Mouse (Mus musculus) T-helper 2 cell (primary cell): Measurements from ENCODE around the gene Abhd14b.

Source experiments
- in situ Hi-C: fragments of 300-600 bp; cut with MboI, MseI; formaldehyde crosslinking; loops from one replicate; pipeline ENCODE4 v1.15.1; 2025; ENCODE audit warnings: high pct_unique_total_duplicates

The Abhd14b gene

DNA sequence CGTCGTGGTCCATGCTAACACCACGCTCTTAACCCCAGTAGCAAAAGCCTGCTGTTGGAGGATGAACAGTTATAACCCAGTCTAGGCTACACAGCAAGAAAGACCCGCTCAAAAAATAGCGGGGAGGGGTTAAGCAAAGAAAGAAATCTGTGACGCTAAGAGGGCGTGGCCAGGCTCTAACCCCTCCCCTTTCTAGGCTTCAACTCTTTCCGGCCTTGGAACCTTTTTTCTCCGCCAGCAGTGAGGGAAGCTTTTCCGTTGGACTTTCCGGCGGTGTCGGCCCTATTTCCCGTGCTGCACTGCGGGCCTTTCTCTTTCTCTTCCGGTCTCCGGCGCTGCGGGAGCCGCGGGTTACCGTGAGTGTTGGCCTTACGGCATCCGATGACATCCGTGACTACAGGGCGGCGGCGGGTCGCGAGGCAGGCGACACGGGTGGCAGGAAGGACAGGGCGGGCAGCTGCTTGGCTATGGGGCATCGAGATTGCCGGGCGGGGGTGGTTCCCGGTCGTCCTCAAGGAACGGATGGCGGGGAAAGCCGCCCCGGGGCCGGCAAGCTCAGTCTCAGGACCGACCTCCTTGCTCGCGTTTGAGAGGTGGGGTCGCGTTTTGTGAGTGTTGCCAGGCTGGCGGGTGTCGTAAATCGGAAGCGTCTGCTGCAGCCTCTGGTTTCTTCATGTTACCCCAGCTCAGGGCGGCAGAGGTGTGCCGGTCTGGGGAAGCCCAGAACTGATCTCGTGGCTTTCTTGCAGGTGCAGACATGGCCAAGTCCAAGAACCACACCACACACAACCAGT lies 17.8 kb upstream of the Abhd14b start, which contains the start of gene Rpl29:
Gene Rpl29, plus strand, starts transcription at position 234 of the 794 bp plus-strand sequence.
- in situ Hi-C loops, result loop anchor here (5.0 kb wide), 1 partner anchor 62 kb away; the partner anchor contains the start of gene Dusp7

DNA sequence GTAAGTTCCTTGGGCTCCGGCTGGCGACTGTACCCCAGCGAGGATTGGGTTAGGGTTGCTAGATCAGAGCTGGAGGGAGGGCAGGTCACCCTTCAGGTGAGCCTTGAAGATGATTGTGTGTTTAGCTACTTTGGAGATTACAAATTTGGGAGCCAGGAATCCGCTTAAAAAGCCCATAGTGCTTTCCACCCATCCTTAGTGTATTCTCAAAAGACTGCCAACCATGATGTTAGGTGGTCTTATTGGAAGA lies 17.3 kb upstream of the Abhd14b start:
- in situ Hi-C loops, result no loop called here

DNA sequence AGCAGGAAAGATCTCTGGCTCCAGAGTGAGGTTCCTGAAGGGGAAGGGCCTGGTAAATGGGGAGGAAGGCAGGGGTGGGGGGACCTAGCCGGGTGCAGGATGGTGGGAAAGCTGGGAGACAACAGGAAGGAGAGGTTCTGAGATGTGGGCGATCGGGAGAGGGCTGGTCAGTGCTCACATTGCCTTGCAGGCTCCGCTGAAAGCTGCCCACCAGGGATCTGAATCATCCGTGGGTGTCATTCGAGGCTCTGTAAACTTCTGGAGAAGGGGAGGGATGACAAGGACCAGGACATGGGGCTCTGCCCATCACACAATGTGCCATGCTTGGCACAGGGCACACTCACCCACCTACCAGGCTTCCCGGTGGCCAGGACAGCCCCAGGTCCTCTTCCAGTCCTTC lies 13.9 kb upstream of the Abhd14b start:
- in situ Hi-C loops, result no loop called here

DNA sequence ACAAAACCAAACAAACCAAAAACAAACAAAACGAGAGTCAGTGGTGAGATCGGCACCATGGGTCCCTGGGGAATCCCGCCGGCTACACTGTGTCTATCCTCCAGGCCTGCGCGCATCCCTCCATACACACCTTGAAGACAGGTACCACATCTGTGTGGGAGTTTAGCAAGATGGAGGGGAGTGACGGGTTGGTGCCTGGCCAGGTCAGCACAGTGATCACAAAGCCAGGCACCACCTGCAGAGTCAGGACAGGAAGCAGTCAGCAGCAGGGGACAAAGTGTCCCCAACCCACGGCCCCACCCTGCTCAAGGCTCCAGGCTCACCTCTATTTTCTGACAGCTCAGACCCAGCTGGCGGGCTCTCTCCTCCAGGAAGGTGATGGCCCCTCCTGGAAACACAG lies 10.7 kb upstream of the Abhd14b start:
- in situ Hi-C loops, result no loop called here

DNA sequence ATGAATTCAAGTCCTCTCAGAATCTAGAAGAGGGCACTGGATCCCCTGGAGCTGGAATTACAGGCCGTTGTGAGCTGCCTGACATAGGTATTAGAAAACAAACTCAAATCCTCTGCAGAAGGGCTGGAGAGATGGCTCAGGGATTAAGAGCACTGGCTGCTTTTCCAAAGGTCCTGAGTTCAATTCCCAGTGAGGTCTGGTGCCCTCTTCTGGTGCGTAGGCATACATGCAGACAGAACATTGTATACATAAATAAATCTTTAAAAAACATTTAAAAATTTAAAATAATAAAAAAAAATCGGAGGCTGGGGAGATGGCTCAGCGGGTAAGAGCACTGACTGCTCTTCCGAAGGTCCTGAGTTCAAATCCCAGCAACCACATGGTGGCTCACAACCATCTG lies 4.6 kb upstream of the Abhd14b start:
- in situ Hi-C loops, result loop anchor here (10.0 kb wide), 1 partner anchor 1102 kb away; the partner anchor contains the start of genes Cyb561d2, Nprl2 and Zmynd10

DNA sequence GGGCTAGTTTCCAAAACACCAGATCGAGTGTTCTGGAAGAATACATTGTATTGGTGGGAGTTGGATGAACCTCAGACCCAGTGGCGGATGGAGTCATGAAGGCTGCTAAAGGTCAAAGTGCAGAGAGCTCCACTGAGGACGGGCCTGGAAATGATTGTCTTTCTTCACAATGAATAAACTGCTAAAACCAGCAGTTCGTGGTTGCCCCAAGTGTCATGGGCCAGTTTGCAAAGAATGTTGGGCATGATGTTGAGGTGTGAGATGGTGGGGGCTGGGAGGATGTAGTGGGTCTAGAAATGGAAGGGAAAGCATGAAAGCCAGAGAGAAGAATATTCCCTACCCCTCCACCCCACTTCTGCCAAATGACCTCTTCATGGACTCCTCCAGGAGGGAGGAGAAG lies 2.4 kb upstream of the Abhd14b start:
- in situ Hi-C loops, result loop anchor here (10.0 kb wide), 1 partner anchor 1100 kb away; the partner anchor contains the start of genes Cyb561d2, Nprl2 and Zmynd10

DNA sequence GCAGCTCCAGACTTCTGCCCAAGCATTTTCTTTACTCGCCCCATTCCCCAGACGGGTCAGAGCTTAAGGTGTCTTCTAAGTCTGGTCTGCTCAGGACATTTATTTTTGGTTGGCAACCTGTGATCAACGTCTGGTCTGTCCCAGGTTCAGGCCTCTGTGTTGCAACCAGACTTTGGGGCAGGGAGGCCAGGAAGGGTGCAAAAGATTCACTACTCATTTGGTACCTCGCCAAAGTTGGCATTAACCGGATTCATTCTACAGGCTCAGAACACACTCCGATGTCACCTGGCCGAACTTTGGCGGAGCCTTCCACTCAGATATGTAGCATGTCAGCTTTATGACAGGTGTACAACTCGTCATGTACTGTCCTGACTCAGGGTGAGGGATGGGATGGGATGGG lies 692 bp downstream of the Abhd14b start:
- in situ Hi-C loops, result loop anchor here (10.0 kb wide), 1 partner anchor 1097 kb away; the partner anchor contains the start of genes Cyb561d2, Nprl2 and Zmynd10

DNA sequence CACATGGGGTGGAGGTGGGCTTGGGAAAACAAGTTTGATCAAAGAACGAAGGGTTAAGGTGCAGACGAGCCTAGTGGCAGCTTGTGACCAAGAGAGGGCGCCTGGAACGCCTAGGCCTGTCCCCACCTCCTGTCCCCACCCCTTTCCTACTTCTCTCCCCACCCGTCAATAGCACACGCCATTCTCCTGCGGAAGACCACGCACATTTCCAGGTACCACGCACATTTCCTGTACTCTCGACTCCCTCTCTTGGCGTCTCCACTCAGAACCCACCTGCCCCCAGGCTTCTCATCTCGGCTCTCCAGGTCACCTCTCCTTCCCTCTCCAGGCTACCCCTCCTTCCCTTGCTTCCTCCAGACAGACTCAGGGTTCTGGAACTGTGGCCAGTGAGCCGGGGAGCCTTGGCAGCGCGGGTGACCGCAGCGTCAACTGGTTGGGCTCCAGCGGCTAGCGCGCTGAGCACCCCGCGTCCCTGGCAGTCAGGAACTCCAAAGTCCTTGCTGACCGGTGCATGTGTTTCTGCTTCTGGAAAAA lies 1.3 kb downstream of the Abhd14b start:
- in situ Hi-C loops, result loop anchor here (10.0 kb wide), 1 partner anchor 1096 kb away; the partner anchor contains the start of genes Cyb561d2, Nprl2 and Zmynd10

DNA sequence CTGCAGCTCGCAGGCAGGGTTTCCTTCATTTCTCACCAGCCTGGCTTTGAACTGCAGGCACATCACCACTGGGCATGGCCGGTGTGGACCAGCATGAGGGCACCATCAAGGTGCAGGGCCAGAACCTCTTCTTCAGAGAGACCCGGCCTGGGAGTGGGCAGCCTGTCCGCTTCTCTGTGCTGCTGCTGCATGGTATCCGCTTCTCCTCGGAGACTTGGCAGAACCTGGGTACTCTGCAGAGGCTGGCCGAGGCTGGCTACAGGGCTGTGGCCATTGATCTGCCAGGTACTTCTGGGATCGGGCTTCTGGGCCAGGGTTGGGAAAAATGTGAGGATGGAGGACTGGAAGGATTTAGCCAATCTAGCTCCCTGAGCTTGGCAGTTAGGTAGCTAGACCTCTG lies 2.7 kb downstream of the Abhd14b start:
- in situ Hi-C loops, result loop anchor here (10.0 kb wide), 1 partner anchor 1095 kb away; the partner anchor contains the start of genes Cyb561d2, Nprl2 and Zmynd10

DNA sequence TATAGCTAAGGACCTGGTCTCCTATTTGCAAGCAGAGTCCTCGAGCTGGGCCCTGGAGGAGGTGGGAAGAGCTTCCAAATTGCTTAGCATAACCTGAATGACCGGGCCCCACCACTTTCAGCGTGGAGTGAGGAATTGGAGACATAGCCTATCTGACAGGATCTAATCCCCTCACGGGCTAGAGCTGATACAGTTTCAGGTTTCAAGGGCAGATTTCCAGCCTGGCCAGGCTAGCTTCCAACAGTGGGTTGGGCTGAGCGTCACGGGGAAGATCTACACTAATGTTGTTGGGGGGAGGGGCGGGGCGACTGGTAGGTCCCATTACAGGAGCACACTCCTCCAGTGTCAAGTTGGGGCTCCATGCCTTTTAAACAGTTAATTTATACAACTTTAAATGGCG lies 3.4 kb downstream of the Abhd14b start:
- in situ Hi-C loops, result no loop called here

DNA sequence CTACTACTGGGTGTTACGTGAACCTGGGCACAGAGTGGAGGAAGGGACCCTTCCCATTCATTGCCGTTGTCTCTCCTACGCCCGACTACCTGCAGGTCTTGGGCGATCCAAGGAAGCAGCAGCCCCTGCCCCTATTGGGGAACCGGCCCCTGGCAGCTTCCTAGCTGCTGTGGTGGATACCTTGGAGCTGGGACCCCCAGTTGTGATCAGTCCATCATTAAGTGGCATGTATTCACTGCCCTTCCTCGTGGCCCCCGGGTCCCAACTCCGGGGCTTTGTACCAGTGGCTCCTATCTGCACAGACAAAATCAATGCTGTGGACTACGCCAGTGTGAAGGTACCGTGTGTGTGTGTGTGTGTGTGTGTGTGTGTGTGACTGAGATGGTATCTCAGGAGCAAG lies 4.0 kb downstream of the Abhd14b start:
- in situ Hi-C loops, result no loop called here

DNA sequence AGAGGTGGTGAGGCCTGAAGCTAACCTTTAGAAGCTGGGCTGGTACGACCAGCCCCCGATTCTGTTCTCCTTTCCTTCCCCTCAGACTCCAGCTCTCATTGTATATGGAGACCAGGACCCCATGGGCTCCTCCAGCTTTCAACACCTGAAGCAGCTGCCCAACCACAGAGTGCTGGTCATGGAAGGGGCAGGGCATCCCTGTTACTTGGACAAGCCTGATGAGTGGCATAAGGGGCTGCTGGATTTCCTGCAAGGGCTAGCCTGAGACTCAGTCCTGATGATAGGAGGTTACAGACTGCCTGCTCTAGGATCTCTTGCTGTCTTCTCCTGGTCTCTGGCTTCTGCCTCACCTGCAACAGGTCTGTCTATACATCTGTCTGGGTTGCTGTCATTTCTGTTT lies 4.6 kb downstream of the Abhd14b start:
- in situ Hi-C loops, result no loop called here

DNA sequence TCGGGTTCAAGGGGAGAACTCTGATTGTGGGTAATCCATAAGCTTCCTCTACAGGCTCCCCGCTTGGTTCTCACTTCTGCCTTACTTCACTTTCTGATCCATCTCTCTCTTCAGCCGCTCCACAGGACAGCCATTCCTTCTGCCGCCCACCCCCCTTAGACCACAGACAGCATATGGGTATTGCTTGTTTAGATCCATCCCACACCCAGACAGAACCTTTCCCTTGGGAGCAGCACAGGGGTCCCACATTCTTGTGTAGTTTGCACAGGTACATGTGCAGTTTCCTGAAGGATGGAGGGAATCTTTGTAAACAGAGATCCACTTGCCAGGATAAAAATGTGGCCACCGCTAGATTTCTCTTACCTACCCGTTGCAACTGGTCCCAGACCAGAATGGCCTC lies 5.1 kb downstream of the Abhd14b start:
- in situ Hi-C loops, result no loop called here

DNA sequence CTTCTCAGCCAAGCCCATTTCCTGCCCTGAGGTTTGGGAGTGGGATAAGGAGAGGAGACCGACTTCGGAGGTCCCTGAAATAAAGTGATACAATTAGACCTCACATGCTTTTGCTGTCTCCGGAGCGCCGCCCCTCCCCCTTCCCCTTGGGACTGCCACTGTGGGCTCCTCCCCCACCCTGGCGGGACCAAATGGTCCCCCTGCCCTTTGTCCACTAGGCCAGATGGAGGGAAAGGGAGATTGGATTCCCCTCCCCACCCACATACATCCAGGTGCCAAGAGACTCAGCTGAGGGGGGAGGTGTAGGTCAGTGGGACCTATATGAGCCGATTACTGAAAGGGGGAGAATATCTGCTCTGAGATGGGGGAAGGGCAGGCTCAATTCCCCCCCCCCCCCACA lies 5.6 kb downstream of the Abhd14b start:
- in situ Hi-C loops, result no loop called here

DNA sequence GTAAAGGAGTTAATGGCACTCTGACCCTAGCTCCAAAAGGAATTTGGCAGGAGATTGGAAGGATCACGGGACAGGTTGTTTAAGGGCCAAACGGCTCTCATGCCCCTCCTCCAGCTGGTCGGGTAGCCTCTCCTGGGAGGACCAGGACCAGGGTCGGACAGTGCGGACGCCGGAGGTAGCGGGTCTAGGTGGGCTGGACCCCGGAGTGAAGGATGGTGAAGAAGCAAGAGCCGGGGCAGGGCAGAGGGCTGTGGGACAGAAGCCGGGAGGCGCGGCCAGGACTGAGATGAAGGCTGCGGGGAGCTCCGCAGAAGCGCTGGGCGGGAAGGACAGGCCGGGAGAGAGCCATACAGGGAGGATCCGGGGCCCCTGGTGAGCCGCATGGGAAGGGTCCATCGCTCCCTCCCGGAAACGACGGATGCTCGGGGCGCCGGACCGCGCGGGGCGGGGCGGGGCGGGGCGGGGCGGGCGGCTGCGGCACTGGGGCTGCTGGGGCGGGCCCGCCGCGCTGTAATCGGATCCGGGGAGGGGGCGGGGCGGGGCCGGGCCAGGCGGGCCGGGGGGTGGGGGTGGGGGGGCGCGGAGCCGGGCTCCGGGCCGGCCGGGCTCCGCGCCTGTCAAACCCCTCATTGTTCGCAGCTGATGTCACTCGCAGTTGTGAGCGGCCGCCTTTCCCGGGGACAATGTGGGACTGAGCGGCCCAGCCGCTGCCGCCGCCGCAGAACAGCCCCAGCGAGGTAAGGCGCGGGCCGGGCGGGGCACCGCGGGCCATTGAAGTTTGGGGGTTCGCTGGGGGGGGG lies 6.2 kb downstream of the Abhd14b start, which contains the start of gene Pcbp4:
Gene Pcbp4, plus strand, starts transcription at position 21 of the 800 bp plus-strand sequence.
- in situ Hi-C loops, result no loop called here

DNA sequence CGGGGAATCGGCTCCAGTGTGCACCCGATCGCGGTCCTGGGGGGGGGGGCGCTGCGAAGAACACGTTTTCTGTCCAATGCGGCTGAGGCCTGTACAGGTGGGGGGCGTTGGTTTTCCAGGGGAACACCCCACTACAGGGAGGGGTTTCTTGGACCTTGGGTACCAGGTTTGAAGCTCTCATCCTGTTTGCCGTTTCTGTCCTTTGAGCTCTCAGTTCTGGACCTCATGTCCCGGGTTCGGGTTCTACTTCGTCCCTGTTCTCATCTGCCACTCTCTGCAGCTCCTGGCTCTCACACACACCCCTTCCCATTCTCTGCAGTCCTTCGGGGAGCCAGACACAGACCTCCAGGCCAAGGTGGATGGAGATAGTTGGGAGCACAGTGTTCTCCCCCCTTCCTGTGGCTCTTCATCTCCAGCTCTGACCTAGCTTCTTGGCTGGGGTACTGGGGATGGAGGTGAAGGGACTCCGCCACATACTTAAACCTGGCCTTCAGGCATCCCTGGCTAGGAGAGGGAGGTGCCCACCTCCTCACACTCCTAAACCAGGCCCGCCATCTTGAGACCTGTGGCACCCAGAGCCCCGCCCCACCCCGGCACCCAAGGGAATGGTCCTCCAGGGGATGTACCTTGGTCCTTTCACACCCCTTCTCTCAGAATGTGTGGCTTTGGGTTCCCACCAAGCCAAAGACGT lies 7.0 kb downstream of the Abhd14b start:
- in situ Hi-C loops, result no loop called here

DNA sequence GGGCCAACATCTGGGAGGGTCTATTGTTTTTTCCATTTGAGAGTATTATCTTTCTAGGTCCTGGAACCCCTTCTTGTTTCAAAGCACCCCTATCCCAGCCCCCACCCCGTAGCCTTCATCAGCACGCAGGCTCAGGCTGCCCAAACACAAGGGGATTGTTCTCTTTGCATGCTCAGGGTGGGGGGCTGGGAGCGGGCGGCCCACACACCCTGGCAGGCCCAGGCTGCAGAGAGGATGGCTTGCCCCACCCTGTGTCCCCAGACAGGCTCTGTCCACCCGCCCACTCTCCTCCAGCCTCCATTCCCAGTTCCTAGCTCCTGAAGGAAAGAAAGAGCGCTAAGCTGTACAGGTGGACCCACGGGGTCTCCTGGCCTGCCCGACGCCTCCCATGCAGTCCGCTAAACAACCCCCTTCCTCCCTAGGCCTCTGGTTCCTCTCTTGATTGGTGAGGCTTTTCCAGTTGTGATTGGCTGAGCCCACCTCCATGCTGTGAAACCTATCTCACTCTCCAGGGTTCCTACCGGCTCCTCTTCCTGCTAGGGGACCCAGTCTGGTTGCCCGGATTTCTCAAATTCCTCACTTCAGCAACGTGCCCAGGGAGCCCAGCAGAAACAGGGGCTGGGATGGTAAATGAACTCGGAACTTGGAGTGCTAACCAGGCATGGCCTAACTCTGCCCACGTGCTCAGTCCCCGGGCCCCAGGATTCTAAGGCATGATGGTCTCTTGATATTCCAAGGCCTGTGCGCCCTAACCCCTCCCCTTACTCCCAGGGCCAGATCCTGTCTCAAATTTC lies 7.8 kb downstream of the Abhd14b start:
- in situ Hi-C loops, result no loop called here

DNA sequence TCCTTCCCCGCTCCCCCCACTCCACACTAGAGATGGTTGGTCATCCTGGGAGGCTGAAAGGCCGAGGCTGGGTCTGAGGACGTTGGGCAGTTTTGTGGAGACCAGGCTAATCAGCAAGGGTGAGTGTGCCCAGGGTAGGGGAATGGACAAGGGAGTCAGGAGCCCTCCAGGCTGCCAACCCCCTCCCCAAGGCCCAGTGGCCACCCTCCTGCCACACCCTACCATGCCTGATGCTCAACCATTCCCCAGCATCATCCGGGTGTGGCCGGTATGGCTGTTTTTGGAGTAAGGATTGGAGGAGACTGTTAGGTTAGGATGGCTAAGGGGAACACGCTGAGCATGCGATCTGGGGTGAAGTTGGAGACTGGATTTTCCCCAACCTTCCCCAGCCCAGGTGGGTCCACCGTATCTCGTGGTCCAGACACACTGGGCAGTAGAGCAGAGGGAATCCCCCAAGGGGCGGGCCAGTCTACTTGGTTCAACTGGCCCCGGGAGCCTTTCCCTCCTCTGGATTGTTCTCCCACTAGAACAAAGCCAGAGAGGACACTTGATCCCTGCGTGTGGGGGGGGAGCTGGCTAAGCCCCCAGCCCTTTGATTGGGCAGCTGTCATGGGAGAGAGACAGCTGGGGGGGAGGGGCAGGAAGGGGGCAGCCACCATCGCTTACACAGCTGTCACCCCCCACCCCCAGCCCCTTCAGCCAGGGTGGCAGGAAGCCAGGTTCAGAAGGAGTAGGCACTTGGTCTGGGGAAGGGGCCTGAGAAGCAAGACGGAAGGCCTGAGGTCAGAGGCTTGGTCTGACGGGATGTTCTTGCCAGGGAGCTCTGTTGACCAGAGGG lies 9.3 kb downstream of the Abhd14b start:
- in situ Hi-C loops, result no loop called here

DNA sequence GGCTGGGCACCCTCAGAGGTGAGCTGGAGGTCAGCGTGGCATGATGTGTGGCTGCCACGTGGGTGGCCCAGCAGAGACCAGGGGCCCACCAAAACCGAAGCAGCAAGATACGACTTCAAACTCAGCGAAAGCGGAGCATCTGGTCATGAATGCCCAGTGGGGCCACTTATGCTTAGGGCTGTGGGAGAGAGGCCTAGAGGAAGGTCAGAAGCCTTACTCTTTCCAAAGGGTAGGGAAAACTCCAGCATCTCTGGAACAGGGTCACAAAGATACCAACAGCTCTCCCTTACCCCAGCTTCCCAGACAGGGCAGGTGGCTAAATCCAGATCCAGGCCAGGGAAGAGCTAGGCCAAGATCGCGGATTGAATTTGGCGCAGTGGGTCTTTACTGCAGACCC lies 9.9 kb downstream of the Abhd14b start:
- in situ Hi-C loops, result no loop called here

DNA sequence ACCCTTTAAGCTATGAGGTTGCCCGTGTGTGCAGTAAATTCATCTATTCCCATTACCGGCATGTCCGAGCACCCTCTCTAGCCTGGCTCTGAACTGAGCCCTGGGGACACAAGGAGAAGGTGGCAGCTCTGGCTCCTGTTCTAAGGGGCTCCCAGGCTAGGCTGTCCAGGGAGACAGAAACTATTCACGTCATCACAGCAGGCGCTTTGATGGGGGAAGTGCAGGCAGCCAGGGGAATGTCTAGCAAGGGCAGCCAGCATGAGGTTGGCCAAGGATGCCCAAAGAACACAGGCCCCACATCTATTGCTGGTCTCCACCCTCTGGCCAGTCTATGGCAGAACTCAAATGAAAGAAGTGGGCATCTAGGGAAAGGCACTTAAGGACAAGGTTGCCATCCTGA lies 10.7 kb downstream of the Abhd14b start:
- in situ Hi-C loops, result no loop called here
